In genomic region chr11:60915201-60915600, GRCm38 (mm10) we compare ENCODE assay signal across 19 mouse cellular contexts. TPM values are rescaled to one million over a fixed set of nuclear protein-coding genes. Genes with fewer than 3 reads are reported as not detected.
DNase-seq lines count a peak whose midpoint lies in the region; ATAC-seq and TF ChIP-seq lines count a peak whose summit lies in the region.
"Had no signal": no experiment of that assay in that cellular context is flagged by ENCODE, and none has a peak within 500 bp of the region (broad histone marks: within the 10 kb centered on the region; RNA-seq: fewer than 3 reads in every experiment).

No protein-coding gene starts in this region.

- no peak overlapping the region for H3K4me3 ChIP-seq in forebrain, embryonic 14.5 days (ENCODE audit: low read depth, low read length)
- no peak overlapping the region for H3K4me3 ChIP-seq in forebrain, postnatal 0 days (ENCODE audit: low read depth, low read length)
- no peak overlapping the region for H3K4me3 ChIP-seq in hindbrain, postnatal 0 days (ENCODE audit: low read length)
- H3K4me3 ChIP-seq in hindbrain, embryonic 11.5 days (ENCODE audit: low read depth, low read length): no peak overlapping the region
- H3K4me3 ChIP-seq in stomach, postnatal 0 days (ENCODE audit: low read depth, low read length): no peak overlapping the region

- no peak overlapping the region for H3K4me2 ChIP-seq in forebrain, embryonic 14.5 days (ENCODE audit: low read length)
- no peak overlapping the region for H3K4me2 ChIP-seq in forebrain, postnatal 0 days (ENCODE audit: low read depth)
- 0 out of 2 replicates have a peak overlapping the region, but pooled peaks have one; percentile 79 for H3K4me2 ChIP-seq in hindbrain, postnatal 0 days (ENCODE audit: low read depth, low read length)
- no peak overlapping the region for H3K4me2 ChIP-seq in hindbrain, embryonic 11.5 days (replicated peaks; ENCODE audit: low read depth, low read length)
- H3K4me2 ChIP-seq in stomach, postnatal 0 days (replicated peaks; ENCODE audit: low read depth): no peak overlapping the region

- no peak for TF ChIP-seq EP300 in stomach, postnatal 0 days (optimal IDR thresholded peaks at IDR 0.05)

- WGBS in forebrain, embryonic 14.5 days: 76% methylated on average over 4 of the region's 4 CpGs
- WGBS in forebrain, postnatal 0 days: 76% methylated on average over 4 of the region's 4 CpGs
- WGBS in hindbrain, postnatal 0 days: 80% methylated on average over 4 of the region's 4 CpGs
- 80% methylated on average over 4 of the region's 4 CpGs for WGBS in hindbrain, embryonic 11.5 days
- 59% methylated on average over 4 of the region's 4 CpGs for WGBS in stomach, postnatal 0 days

- H3K4me1 ChIP-seq in forebrain, embryonic 14.5 days (ENCODE audit: control insufficient read depth, insufficient read depth, low read length): peaks cover 13% of the 10 kb centered on the region
- peaks cover 12% of the 10 kb centered on the region for H3K4me1 ChIP-seq in forebrain, postnatal 0 days (ENCODE audit: insufficient read depth)
- peaks cover 11% of the 10 kb centered on the region; the same call in 1 of the 2 replicates for H3K4me1 ChIP-seq in hindbrain, postnatal 0 days (ENCODE audit: insufficient read depth, low read length)
- H3K4me1 ChIP-seq in hindbrain, embryonic 11.5 days (replicated peaks; ENCODE audit: control insufficient read depth, insufficient read depth, low read length): peaks cover 5% of the 10 kb centered on the region; the same call in 1 of the 2 replicates
- H3K4me1 ChIP-seq in stomach, postnatal 0 days (replicated peaks; ENCODE audit: control insufficient read depth, insufficient read depth): peaks cover 6% of the 10 kb centered on the region

- H3K27ac ChIP-seq in forebrain, embryonic 14.5 days (ENCODE audit: low read depth, low read length): no peak overlapping the region
- no peak overlapping the region for H3K27ac ChIP-seq in forebrain, postnatal 0 days (ENCODE audit: low read depth, low read length)
- no peak overlapping the region for H3K27ac ChIP-seq in hindbrain, postnatal 0 days
- H3K27ac ChIP-seq in hindbrain, embryonic 11.5 days (ENCODE audit: low read depth, low read length): no peak overlapping the region
- no peak overlapping the region for H3K27ac ChIP-seq in stomach, postnatal 0 days (replicated peaks)
- H3K27ac ChIP-seq: midbrain, embryonic 12.5 days had no signal

- ATAC-seq in forebrain, embryonic 14.5 days: no peak
- ATAC-seq in forebrain, postnatal 0 days: no peak
- ATAC-seq in hindbrain, postnatal 0 days: no peak
- ATAC-seq in hindbrain, embryonic 11.5 days (ENCODE audit: low FRiP score): no peak
- ATAC-seq in stomach, postnatal 0 days (ENCODE audit: low FRiP score, low TSS enrichment): peak; percentile 41
- ATAC-seq: forebrain, embryonic 15.5 days; hindbrain, embryonic 16.5 days; intestine, embryonic 16.5 days had no signal

- no peak for DNase-seq in forebrain, embryonic 14.5 days (ENCODE audit: low spot score)
- no peak for DNase-seq in forebrain, postnatal 0 days
- no peak for DNase-seq in hindbrain, postnatal 0 days (ENCODE audit: low spot score)
- DNase-seq in hindbrain, embryonic 11.5 days (ENCODE audit: low spot score): no peak
- peak; percentile 75 for DNase-seq in MN1 (ENCODE audit: low spot score)
- DNase-seq in stomach, postnatal 0 days (ENCODE audit: low spot score): no peak
- DNase-seq in layer of hippocampus, postnatal 10 days (ENCODE audit: low spot score in 2 of 2): no peak
- DNase-seq: adrenal gland, postnatal 25 days; gastrocnemius, postnatal 25 days; kidney, adult 9 months; kidney, postnatal 14 days; lung, adult 18-20 months; lung, postnatal 14 days; thymus, postnatal 25 days had no signal

- H3K27me3 ChIP-seq in forebrain, embryonic 14.5 days (replicated peaks; ENCODE audit: control insufficient read depth, insufficient read depth, low read length): no peaks in the 10 kb centered on the region
- no peaks in the 10 kb centered on the region for H3K27me3 ChIP-seq in forebrain, postnatal 0 days (ENCODE audit: insufficient read depth, low read length)
- no peaks in the 10 kb centered on the region for H3K27me3 ChIP-seq in hindbrain, postnatal 0 days (ENCODE audit: insufficient read depth, low read length)
- no peaks in the 10 kb centered on the region for H3K27me3 ChIP-seq in hindbrain, embryonic 11.5 days (ENCODE audit: control insufficient read depth, insufficient read depth, low read length)
- no peaks in the 10 kb centered on the region for H3K27me3 ChIP-seq in stomach, postnatal 0 days (ENCODE audit: control insufficient read depth, insufficient read depth, low read length)
- H3K27me3 ChIP-seq: embryonic facial prominence, embryonic 15.5 days; forebrain, embryonic 15.5 days; midbrain, embryonic 12.5 days had no signal

- H3K9ac ChIP-seq in forebrain, embryonic 14.5 days (ENCODE audit: low read length): peak overlapping the region; percentile 17; the same call in 1 of the 2 replicates
- no peak overlapping the region for H3K9ac ChIP-seq in forebrain, postnatal 0 days
- no peak overlapping the region for H3K9ac ChIP-seq in hindbrain, postnatal 0 days (replicated peaks; ENCODE audit: low read length)
- no peak overlapping the region for H3K9ac ChIP-seq in hindbrain, embryonic 11.5 days (ENCODE audit: low read depth, low read length)
- H3K9ac ChIP-seq in stomach, postnatal 0 days (ENCODE audit: low read length): no peak overlapping the region
- H3K9ac ChIP-seq: embryonic facial prominence, embryonic 15.5 days; midbrain, embryonic 12.5 days had no signal

- no peak for TF ChIP-seq CTCF in forebrain, postnatal 0 days (IDR thresholded peaks at IDR 0.05; ENCODE audit: low read depth)
- no peak for TF ChIP-seq CTCF in hindbrain, postnatal 0 days (IDR thresholded peaks at IDR 0.05; ENCODE audit: low read depth)
- TF ChIP-seq CTCF in stomach, postnatal 0 days (IDR thresholded peaks at IDR 0.05; ENCODE audit: low read depth): no peak

- no peaks in the 10 kb centered on the region for H3K36me3 ChIP-seq in forebrain, embryonic 14.5 days (ENCODE audit: control insufficient read depth, insufficient read depth, low read length)
- no peaks in the 10 kb centered on the region for H3K36me3 ChIP-seq in forebrain, postnatal 0 days (ENCODE audit: insufficient read depth)
- H3K36me3 ChIP-seq in hindbrain, postnatal 0 days (ENCODE audit: insufficient read depth, low read length): no peaks in the 10 kb centered on the region
- H3K36me3 ChIP-seq in hindbrain, embryonic 11.5 days (ENCODE audit: control insufficient read depth, insufficient read depth, low read length): no peaks in the 10 kb centered on the region
- no peaks in the 10 kb centered on the region for H3K36me3 ChIP-seq in stomach, postnatal 0 days (ENCODE audit: control insufficient read depth, insufficient read depth, low read length)
- H3K36me3 ChIP-seq: embryonic facial prominence, embryonic 15.5 days; forebrain, embryonic 15.5 days; midbrain, embryonic 12.5 days had no signal

- H3K9me3 ChIP-seq in forebrain, embryonic 14.5 days (replicated peaks; ENCODE audit: control insufficient read depth, low read length): no peaks in the 10 kb centered on the region
- no peaks in the 10 kb centered on the region for H3K9me3 ChIP-seq in forebrain, postnatal 0 days (ENCODE audit: low read length)
- H3K9me3 ChIP-seq in hindbrain, postnatal 0 days (ENCODE audit: low read length): no peaks in the 10 kb centered on the region
- no peaks in the 10 kb centered on the region for H3K9me3 ChIP-seq in hindbrain, embryonic 11.5 days (ENCODE audit: control insufficient read depth, low read length)
- H3K9me3 ChIP-seq in stomach, postnatal 0 days (ENCODE audit: control insufficient read depth, low read length): no peaks in the 10 kb centered on the region
- H3K9me3 ChIP-seq: embryonic facial prominence, embryonic 15.5 days; forebrain, embryonic 15.5 days; midbrain, embryonic 12.5 days had no signal

RNA-seq across cellular contexts. Expression of gene Natd1, which starts 0.7 kb away (rescaled TPM):
- 35.3 and 39.7 TPM in 2 replicates for polyA plus RNA-seq in forebrain, embryonic 14.5 days (2014; fragmentation: Nextera tagmentation; extraction: Ambion mirVana)
- 19.2 and 29.7 TPM in 2 replicates for total RNA-seq in forebrain, postnatal 0 days (2014; rRNA removed)
- 17.2 and 18.1 TPM in 2 replicates for polyA plus RNA-seq in forebrain, postnatal 0 days (2015; fragmentation: Nextera tagmentation; extraction: Ambion mirVana)
- total RNA-seq in hindbrain, postnatal 0 days (2014; rRNA removed): 36.8 and 38.7 TPM in 2 replicates
- 15.2 and 16.0 TPM in 2 replicates for polyA plus RNA-seq in hindbrain, postnatal 0 days (2015; fragmentation: Nextera tagmentation; extraction: Ambion mirVana)
- polyA plus RNA-seq in hindbrain, embryonic 11.5 days (2014; fragmentation: Nextera tagmentation; extraction: Ambion mirVana): 18.8 and 19.8 TPM in 2 replicates
- 6.7 and 8.3 TPM in 2 replicates for polyA plus RNA-seq in stomach, postnatal 0 days (2015; fragmentation: Nextera tagmentation; extraction: Ambion mirVana)
- total RNA-seq in layer of hippocampus, postnatal 10 days (2021): 10 to 100 TPM; 13.3 to 16.8 TPM

RNA-seq across cellular contexts. Expression of gene Map2k3, which starts 16.6 kb away (rescaled TPM):
- 23.6 and 23.7 TPM in 2 replicates for polyA plus RNA-seq in forebrain, embryonic 14.5 days (2014; fragmentation: Nextera tagmentation; extraction: Ambion mirVana)
- total RNA-seq in forebrain, postnatal 0 days (2014; rRNA removed): 10.6 and 14.8 TPM in 2 replicates
- 17.6 and 20.5 TPM in 2 replicates for polyA plus RNA-seq in forebrain, postnatal 0 days (2015; fragmentation: Nextera tagmentation; extraction: Ambion mirVana)
- total RNA-seq in hindbrain, postnatal 0 days (2014; rRNA removed): 15.0 and 22.2 TPM in 2 replicates
- 23.6 and 25.3 TPM in 2 replicates for polyA plus RNA-seq in hindbrain, postnatal 0 days (2015; fragmentation: Nextera tagmentation; extraction: Ambion mirVana)
- polyA plus RNA-seq in hindbrain, embryonic 11.5 days (2014; fragmentation: Nextera tagmentation; extraction: Ambion mirVana): 37.6 and 39.8 TPM in 2 replicates
- 105 and 108 TPM in 2 replicates for polyA plus RNA-seq in stomach, postnatal 0 days (2015; fragmentation: Nextera tagmentation; extraction: Ambion mirVana)
- total RNA-seq in layer of hippocampus, postnatal 10 days (2021): 10 to 100 TPM; 15.9 to 16.6 TPM

RNA-seq across cellular contexts. Expression of gene Tmem11, which starts 36.1 kb away (rescaled TPM):
- 67.8 and 68.2 TPM in 2 replicates for polyA plus RNA-seq in forebrain, embryonic 14.5 days (2014; fragmentation: Nextera tagmentation; extraction: Ambion mirVana)
- total RNA-seq in forebrain, postnatal 0 days (2014; rRNA removed): 45.1 and 48.7 TPM in 2 replicates
- 57.2 and 58.5 TPM in 2 replicates for polyA plus RNA-seq in forebrain, postnatal 0 days (2015; fragmentation: Nextera tagmentation; extraction: Ambion mirVana)
- total RNA-seq in hindbrain, postnatal 0 days (2014; rRNA removed): 34.6 and 72.0 TPM in 2 replicates
- 52.1 and 57.1 TPM in 2 replicates for polyA plus RNA-seq in hindbrain, postnatal 0 days (2015; fragmentation: Nextera tagmentation; extraction: Ambion mirVana)
- 62.4 and 64.8 TPM in 2 replicates for polyA plus RNA-seq in hindbrain, embryonic 11.5 days (2014; fragmentation: Nextera tagmentation; extraction: Ambion mirVana)
- polyA plus RNA-seq in stomach, postnatal 0 days (2015; fragmentation: Nextera tagmentation; extraction: Ambion mirVana): 39.8 and 42.1 TPM in 2 replicates
- 10 to 100 TPM; 22.9 to 25.5 TPM for total RNA-seq in layer of hippocampus, postnatal 10 days (2021)
